Mouse (Mus musculus) hindbrain, embryonic 15.5 days (tissue): ENCODE measurements around the gene Gda. TPM values are rescaled to one million over a fixed set of nuclear protein-coding genes. Genes with fewer than 3 reads are reported as not detected.

Experiments
- ATAC-seq: fragments of 200-750 bp; cut with Nextera tagmentation; 2 replicates; pipeline ENCODE4 v1.8.0; 2017; ENCODE audit warnings: low read depth, moderate number of reproducible peaks, moderate TSS enrichment; ENCODE audit not compliant: low FRiP score
- H3K27ac ChIP-seq: fragments of 300-500 bp; sonication (generic); replicated peaks from 2 replicates; pipeline ENCODE4 v1.5.1; 2015; ENCODE audit warnings: mild to moderate bottlenecking, inconsistent platforms
- H3K27me3 ChIP-seq: fragments of 300-500 bp; sonication (generic); 2 replicates; pipeline ENCODE4 v1.6.1; 2015; ENCODE audit warnings: control low read depth, inconsistent platforms
- H3K36me3 ChIP-seq: fragments of 300-500 bp; sonication (generic); 2 replicates; pipeline ENCODE4 v1.6.1; 2015; ENCODE audit warnings: control low read depth, inconsistent platforms
- H3K4me1 ChIP-seq: fragments of 300-500 bp; sonication (generic); replicated peaks from 2 replicates; pipeline ENCODE4 v1.6.1; 2015; ENCODE audit warnings: control low read depth, inconsistent platforms
- H3K4me2 ChIP-seq: fragments of 300-500 bp; sonication (generic); 2 replicates; pipeline ENCODE4 v1.6.1; 2015; ENCODE audit warnings: moderate library complexity, mild to moderate bottlenecking, inconsistent platforms
- H3K4me3 ChIP-seq: fragments of 300-500 bp; sonication (generic); 2 replicates; pipeline ENCODE4 v1.5.1; 2015; ENCODE audit warnings: mild to moderate bottlenecking, inconsistent platforms
- H3K9ac ChIP-seq: fragments of 300-500 bp; sonication (generic); 2 replicates; pipeline ENCODE4 v1.6.1; 2015; ENCODE audit warnings: inconsistent platforms
- H3K9me3 ChIP-seq: fragments of 300-500 bp; sonication (generic); 2 replicates; pipeline ENCODE4 v1.6.1; 2016; ENCODE audit warnings: control low read depth, inconsistent platforms
- whole genome bisulfite sequencing: fragments of 180-500 bp; shearing (Covaris S2); methylation state at CpG from one replicate; pipeline ENCODE4 v1.1.7; 2015; 5-methylcytosine and 5-hydroxymethylcytosine counted together
- polyA plus RNA-seq: library from polyadenylated mRNA; unstranded; fragments of >200 nt; fragmentation: Nextera tagmentation; extraction: Ambion mirVana; gene quantifications from 2 replicates; pipeline ENCODE4 v1.2.1, GENCODE M21; 2015

Gene Gda
- polyA plus RNA-seq, 1 experiment from 2014 or later = 0.31 TPM

DNA sequence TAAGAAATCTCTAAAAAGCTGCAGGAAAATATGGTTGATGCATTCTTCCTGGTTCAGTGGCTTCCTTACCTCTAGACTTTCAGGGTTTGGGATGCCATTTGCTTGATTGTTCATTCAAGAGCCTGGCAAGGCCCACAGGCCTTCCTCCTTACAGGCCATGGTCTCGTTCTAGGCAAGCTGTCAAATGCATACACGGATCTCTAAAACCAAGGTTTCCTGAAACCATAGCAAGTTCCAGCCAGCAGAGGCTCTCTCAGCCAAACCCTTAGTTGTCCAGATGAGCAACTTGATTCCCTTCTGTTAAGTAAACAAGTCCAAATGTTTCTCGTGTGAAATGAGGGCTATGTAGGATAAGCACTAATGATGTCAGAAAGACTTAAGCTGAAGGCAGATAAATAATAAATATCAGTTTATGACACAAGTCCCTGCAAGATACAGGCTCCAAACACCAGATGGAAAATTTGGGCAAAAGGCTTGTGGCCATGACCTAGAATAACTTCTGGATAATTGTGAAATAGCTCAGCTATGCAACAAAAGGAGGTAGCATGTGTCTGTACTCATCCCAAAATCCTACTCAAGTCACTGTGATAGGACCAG lies 34.0 kb downstream of the Gda start:
- Histone ChIP-seq H3K27me3 (no peaks in the 10 kb centered on the region), H3K27ac (no peak overlapping the region), H3K36me3 (no peaks in the 10 kb centered on the region), H3K9me3 (no peaks in the 10 kb centered on the region), H3K4me2 (no peak overlapping the region), H3K9ac (no peak overlapping the region), H3K4me1 (no peaks in the 10 kb centered on the region), H3K4me3 (no peak overlapping the region)
- ATAC-seq = no peak
- 76% methylated on average over 3 of the region's 3 CpGs for WGBS

DNA sequence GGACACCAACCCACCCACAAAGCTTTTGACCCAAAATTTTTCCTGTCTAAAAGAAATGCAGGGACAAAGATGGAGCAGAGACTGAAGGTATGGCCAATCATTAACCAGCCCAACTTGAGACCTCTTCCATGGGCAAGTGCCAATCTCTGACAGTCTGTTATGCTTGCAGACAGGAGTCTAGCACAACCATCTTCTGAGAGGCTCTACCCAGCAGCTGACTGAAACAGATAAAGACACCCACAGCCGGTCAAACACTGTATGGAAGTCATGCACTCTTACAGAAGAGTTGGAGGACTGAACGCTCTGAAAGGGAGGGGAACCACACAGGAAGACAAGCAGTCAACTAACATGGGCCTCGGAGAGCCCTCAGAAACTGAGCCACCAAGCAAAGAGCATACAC lies 36.7 kb downstream of the Gda start:
- 94% methylated on average over 3 of the region's 3 CpGs for WGBS
- Histone ChIP-seq H3K4me3 (no peak overlapping the region), H3K27ac (no peak overlapping the region), H3K4me1 (no peaks in the 10 kb centered on the region), H3K36me3 (no peaks in the 10 kb centered on the region), H3K4me2 (no peak overlapping the region), H3K27me3 (no peaks in the 10 kb centered on the region), H3K9ac (no peak overlapping the region), H3K9me3 (no peaks in the 10 kb centered on the region)
- ATAC-seq = no peak

DNA sequence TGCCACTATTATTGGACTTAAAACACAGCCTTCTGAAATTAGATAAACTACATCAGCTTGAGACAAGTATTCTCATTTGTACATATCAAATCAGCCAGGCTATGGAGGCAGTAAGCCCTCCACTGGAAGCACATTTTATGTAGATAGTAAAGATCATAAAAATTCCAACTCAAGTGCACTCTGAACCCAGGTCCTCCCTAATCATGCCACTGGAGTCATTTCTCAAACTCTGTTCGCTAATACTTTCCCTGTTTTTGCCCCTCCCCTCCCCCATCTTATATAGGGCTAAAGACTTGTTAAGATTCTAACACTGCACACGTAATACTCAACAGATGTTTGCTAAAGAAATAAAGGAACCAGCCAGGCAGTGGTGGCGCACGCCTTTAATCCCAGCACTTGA lies 39.9 kb downstream of the Gda start:
- Histone ChIP-seq H3K36me3 (no peaks in the 10 kb centered on the region), H3K9me3 (no peaks in the 10 kb centered on the region), H3K4me2 (no peak overlapping the region), H3K9ac (no peak overlapping the region), H3K27ac (no peak overlapping the region), H3K4me1 (no peaks in the 10 kb centered on the region), H3K4me3 (no peak overlapping the region), H3K27me3 (no peaks in the 10 kb centered on the region)
- 88% methylated on average over 4 of the region's 4 CpGs for WGBS
- ATAC-seq = no peak

DNA sequence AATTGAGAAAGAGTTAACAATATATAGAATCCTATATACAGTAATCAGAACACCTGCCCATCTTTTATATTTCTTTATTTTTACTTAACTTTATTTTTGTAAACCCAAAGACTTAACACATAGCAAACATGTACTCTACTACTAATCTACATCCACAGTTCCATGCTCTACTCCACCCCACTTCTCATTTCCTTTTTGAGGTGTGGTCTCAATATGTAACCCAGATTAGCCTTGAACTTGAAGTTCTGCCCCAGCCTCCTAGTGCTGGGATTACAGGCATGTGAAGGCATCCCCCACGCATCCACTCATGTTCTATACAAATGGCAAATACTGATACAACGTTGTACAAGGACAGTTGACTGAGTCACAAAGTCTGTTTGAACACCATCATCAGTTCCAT lies 40.4 kb downstream of the Gda start:
- no peak overlapping the region for H3K27ac ChIP-seq
- no peak overlapping the region for H3K4me2 ChIP-seq
- no peaks in the 10 kb centered on the region for H3K36me3 ChIP-seq
- no peaks in the 10 kb centered on the region for H3K9me3 ChIP-seq
- H3K9ac ChIP-seq = no peak overlapping the region
- no peaks in the 10 kb centered on the region for H3K4me1 ChIP-seq
- 84% methylated on average over 2 of the region's 2 CpGs for WGBS
- no peak overlapping the region for H3K4me3 ChIP-seq
- no peaks in the 10 kb centered on the region for H3K27me3 ChIP-seq
- no peak for ATAC-seq

DNA sequence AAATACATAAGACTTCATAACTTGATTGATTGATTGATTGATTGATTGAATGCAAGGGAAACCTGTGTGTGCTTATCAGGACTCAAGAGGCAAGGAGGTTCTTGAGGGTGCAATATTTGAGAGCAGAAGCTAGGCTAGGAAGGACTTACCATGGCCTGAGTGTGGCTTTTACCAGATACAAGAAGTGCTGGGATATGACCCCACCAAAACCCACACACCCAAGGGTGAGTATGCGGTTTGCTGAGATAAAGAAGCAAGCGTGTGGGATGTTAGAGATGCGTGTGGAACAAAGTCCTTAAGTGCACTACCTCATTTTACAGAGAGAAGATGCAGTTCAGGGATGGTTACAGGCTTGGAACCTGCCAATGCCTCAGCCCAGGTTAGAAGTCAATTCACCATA lies 41.0 kb downstream of the Gda start:
- no peak for ATAC-seq
- Histone ChIP-seq H3K4me1 (no peaks in the 10 kb centered on the region), H3K9ac (no peak overlapping the region), H3K4me3 (no peak overlapping the region), H3K36me3 (no peaks in the 10 kb centered on the region), H3K9me3 (no peaks in the 10 kb centered on the region), H3K27me3 (no peaks in the 10 kb centered on the region), H3K4me2 (no peak overlapping the region), H3K27ac (no peak overlapping the region)
- 93% methylated on average over 3 of the region's 3 CpGs for whole genome bisulfite sequencing

DNA sequence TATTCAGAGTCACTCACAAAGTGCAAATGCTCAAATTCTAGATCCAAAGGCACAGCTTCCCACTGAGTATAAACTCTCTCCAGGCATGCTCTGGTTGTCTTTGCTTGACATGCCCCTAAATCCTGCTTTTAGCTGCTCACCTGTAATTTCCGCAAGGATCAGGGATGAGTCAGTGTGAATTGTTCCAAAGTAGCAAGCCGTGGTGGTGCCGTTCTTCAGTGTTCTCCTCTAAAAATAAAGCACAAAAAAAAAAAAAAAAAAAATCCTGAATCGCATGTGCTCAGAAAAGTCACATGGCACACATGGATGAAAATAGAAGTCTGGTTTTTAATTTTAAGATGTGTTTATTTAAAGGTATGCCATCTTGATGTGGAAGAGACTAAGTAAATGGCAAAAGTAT lies 47.9 kb downstream of the Gda start:
- ATAC-seq = no peak
- 95% methylated on average over 4 of the region's 4 CpGs for WGBS
- Histone ChIP-seq H3K27ac (no peak overlapping the region), H3K4me1 (no peaks in the 10 kb centered on the region), H3K4me2 (no peak overlapping the region), H3K4me3 (no peak overlapping the region), H3K27me3 (no peaks in the 10 kb centered on the region), H3K36me3 (no peaks in the 10 kb centered on the region), H3K9me3 (no peaks in the 10 kb centered on the region), H3K9ac (no peak overlapping the region)

DNA sequence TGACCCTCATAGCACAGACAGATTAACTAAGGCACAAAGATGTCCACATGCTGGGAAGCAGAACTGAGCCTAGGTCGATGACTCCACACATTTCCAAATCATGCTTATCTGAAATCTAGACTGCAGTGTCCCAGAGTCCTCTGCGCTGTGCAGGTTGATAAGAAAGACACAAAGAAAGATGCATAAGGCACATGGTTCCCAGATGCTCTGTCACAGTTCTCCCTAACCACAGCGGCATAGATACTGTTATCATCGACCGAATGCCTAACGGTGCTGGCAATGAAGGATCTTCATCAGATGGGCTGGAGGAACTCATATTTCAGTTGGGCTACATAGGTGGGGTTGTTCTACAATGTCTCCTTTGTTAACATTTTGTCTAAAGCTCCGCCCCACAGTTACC lies 49.5 kb downstream of the Gda start:
- Histone ChIP-seq H3K4me2 (no peak overlapping the region), H3K9ac (no peak overlapping the region), H3K36me3 (no peaks in the 10 kb centered on the region), H3K4me3 (no peak overlapping the region), H3K9me3 (no peaks in the 10 kb centered on the region), H3K4me1 (no peaks in the 10 kb centered on the region), H3K27me3 (no peaks in the 10 kb centered on the region), H3K27ac (no peak overlapping the region)
- ATAC-seq = no peak
- WGBS = 87% methylated on average over 7 of the region's 7 CpGs

DNA sequence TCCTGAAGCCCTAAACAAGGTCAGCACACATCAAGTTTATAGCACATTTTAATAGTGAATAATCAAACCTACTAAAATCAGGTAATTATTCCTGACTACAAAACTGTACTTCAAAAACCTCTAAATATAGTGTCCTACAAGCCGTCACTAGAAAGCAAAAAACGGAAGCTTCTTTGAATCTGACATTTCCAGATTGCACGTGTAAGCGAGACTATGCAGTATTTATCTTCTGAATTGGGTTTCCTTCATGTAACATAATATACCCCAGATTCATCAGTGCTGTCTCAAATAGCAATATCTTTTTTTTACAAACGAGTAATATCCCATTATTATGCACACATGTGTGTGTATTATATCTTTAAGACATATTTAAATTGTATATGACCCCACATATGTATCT lies 54.8 kb downstream of the Gda start:
- no peak overlapping the region for H3K9ac ChIP-seq
- ATAC-seq = no peak
- no peaks in the 10 kb centered on the region for H3K27me3 ChIP-seq
- H3K4me3 ChIP-seq = no peak overlapping the region
- no peaks in the 10 kb centered on the region for H3K9me3 ChIP-seq
- WGBS = 91% methylated on average over 5 of the region's 5 CpGs
- H3K36me3 ChIP-seq = no peaks in the 10 kb centered on the region
- no peak overlapping the region for H3K27ac ChIP-seq
- no peaks in the 10 kb centered on the region for H3K4me1 ChIP-seq
- H3K4me2 ChIP-seq = no peak overlapping the region

DNA sequence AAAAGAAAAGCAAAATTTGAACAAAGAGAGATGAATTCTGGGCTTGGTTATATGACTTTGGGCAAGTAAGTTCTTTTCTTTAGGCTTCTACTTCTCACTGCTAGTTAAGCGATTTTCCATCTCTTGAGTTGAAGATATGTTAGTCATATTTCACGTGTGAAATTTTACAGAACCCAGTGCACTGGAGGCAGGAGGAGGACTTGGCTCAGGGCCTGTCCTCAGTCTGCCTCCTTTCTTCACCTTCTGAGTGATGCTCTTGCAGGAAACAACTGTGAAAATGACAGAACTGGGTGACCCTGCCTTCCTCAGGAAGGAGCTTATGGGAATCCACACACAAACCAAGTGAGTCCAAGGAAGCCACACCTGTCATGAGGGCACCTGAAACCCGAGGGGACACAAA lies 57.9 kb downstream of the Gda start:
- ATAC-seq = no peak
- no peaks in the 10 kb centered on the region for H3K27me3 ChIP-seq
- H3K4me2 ChIP-seq = no peak overlapping the region
- H3K4me3 ChIP-seq = no peak overlapping the region
- H3K9ac ChIP-seq = no peak overlapping the region
- H3K36me3 ChIP-seq = no peaks in the 10 kb centered on the region
- 80% methylated on average over 3 of the region's 3 CpGs for WGBS
- no peaks in the 10 kb centered on the region for H3K4me1 ChIP-seq
- no peak overlapping the region for H3K27ac ChIP-seq
- no peaks in the 10 kb centered on the region for H3K9me3 ChIP-seq

DNA sequence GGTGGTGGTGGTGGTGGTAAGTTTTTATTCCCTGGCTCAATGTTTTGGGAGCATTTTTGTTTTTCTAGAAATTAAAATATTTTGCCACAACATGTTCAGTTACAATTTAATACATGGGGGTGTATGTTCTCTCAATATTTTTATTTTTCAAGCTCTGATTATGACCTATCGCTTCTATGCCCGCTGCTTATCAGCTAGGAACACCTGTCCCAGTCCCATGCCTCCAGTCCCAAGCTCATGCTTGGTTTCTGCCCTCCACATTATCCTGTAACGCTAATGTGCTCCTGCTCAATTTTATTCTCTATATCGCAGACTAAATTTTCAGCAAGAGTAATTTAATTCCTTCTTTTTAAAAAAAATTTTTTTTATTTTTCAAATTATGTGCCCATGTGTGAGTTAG lies 64.1 kb downstream of the Gda start:
- ATAC-seq = no peak
- no peaks in the 10 kb centered on the region for H3K36me3 ChIP-seq
- H3K9me3 ChIP-seq = no peaks in the 10 kb centered on the region
- H3K4me2 ChIP-seq = no peak overlapping the region
- 92% methylated on average over 4 of the region's 4 CpGs for WGBS
- H3K4me1 ChIP-seq = no peaks in the 10 kb centered on the region
- no peak overlapping the region for H3K4me3 ChIP-seq
- H3K27me3 ChIP-seq = no peaks in the 10 kb centered on the region
- no peak overlapping the region for H3K27ac ChIP-seq
- H3K9ac ChIP-seq = no peak overlapping the region

DNA sequence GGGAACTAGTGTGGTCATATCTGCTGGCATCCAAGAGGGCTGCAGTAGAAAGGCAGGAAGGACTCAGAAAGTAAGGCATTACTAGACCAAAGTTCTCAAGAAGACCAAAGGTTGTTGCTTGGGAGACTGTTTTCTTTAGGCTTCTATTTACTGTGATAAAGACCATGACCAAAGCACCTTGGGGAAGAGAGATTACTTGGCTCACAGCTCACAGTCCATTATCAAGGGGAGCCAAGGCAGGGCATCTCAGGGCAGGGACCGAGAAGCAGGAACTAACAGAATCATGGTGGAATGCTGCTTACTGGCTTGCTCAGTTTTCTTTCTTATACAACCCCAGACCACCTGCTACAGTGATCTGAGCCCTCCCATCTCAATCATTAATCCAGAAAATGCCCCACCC lies 65.9 kb downstream of the Gda start:
- H3K4me3 ChIP-seq = no peak overlapping the region
- H3K27ac ChIP-seq = no peak overlapping the region
- H3K36me3 ChIP-seq = no peaks in the 10 kb centered on the region
- H3K4me1 ChIP-seq = no peaks in the 10 kb centered on the region
- WGBS = 100% methylated on average over 1 of the region's 1 CpGs
- no peaks in the 10 kb centered on the region for H3K9me3 ChIP-seq
- H3K27me3 ChIP-seq = no peaks in the 10 kb centered on the region
- no peak overlapping the region for H3K4me2 ChIP-seq
- H3K9ac ChIP-seq = no peak overlapping the region
- ATAC-seq = no peak

DNA sequence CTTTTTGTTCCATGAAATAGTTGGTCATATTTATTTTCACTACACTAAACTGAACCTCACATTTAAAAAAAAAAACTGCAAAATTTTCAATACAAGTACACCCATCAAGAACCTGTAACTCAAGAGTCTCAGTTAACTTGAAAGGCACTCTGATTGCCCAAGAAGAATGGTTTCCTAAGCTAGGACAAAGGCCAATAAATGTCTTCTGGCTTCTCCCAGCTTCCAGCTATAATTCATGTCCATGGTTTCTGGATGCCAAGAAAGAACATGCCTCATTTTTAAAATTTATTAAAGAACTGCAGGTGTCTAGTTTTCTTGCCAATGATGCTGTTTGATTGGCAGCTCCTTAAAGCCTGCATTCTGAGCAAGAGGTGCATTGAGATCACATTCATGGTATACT lies 75.3 kb downstream of the Gda start:
- no peak overlapping the region for H3K9ac ChIP-seq
- H3K36me3 ChIP-seq = no peaks in the 10 kb centered on the region
- no peaks in the 10 kb centered on the region for H3K27me3 ChIP-seq
- no peak for ATAC-seq
- H3K4me1 ChIP-seq = no peaks in the 10 kb centered on the region
- no peak overlapping the region for H3K4me2 ChIP-seq
- H3K27ac ChIP-seq = no peak overlapping the region
- no peak overlapping the region for H3K4me3 ChIP-seq
- no peaks in the 10 kb centered on the region for H3K9me3 ChIP-seq

DNA sequence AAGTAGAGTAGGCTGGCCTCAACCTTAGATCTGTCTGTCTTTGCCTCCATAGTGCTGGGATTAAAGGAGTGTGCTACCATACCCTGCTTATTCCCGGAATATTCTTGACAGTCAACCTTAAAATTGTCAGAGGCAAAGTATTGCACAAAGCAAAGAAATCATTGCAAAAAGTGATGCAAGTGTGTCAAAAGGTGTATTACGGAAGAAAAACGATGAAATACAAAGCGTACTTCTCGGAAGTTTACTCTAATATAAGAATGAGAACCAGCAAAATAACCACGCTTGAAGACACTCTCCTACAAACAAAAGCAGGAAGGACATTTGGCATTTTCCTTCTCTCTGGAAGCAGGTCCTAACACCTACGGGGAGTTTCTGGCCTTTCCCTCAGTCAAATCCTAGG lies 76.9 kb downstream of the Gda start:
- H3K27me3 ChIP-seq = no peaks in the 10 kb centered on the region
- H3K4me1 ChIP-seq = no peaks in the 10 kb centered on the region
- H3K36me3 ChIP-seq = no peaks in the 10 kb centered on the region
- H3K4me3 ChIP-seq = no peak overlapping the region
- ATAC-seq = no peak
- H3K4me2 ChIP-seq = no peak overlapping the region
- H3K9me3 ChIP-seq = no peaks in the 10 kb centered on the region
- no peak overlapping the region for H3K9ac ChIP-seq
- no peak overlapping the region for H3K27ac ChIP-seq
- 94% methylated on average over 7 of the region's 7 CpGs for WGBS
